Mouse (Mus musculus) adipocyte (in vitro differentiated cells): ENCODE results near the gene Ip6k1.
"Not testable (repeated sequence)": the region's sequence is repeated elsewhere in the genome, so short reads cannot be mapped to it uniquely, and the experiment has no call there.

Experiments used
- DNase-seq: peaks from one replicate; pipeline ENCODE4 v3.0.0-alpha.2; 2016; ENCODE audit warnings: low spot score

Ip6k1 gene

DNA sequence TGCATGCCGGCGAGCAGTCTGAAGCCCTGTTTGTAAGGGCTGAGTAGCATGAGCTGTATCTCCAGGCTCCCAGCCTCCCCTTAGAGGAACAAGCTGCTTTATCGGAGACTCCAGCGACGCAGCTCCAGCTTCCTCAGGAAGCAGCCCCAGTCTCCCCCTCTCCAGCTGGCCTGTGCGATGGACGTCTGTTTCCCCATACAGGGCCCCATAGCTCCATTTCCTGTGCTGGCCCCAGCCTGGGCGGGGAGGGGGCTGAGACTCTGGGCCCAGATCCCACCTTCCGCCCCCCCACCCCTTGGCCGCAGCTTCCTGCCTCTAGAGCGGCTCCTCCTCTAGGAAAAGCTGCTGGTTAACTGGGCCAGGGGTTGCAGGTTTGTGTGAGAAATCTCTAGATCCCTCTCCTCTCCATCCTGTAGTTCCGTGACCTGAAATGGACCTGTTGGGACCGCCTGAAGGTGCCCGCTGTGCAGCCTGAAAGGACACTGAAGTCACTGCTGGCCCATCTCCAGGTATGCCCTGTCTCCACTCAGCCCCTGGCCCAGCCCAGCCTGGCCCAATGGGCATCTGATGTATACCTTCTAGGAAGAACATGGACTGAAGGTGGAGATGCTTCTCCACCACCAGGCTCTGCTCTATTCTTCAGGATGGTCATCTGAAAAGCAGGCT is 19.5 kb upstream of the Ip6k1 start, which contains the start of gene Gm20661:
Gene Gm20661 (plus strand): TSS at position 378 of the 666 bp plus-strand sequence.
- DNase-seq, result peak; percentile 72

DNA sequence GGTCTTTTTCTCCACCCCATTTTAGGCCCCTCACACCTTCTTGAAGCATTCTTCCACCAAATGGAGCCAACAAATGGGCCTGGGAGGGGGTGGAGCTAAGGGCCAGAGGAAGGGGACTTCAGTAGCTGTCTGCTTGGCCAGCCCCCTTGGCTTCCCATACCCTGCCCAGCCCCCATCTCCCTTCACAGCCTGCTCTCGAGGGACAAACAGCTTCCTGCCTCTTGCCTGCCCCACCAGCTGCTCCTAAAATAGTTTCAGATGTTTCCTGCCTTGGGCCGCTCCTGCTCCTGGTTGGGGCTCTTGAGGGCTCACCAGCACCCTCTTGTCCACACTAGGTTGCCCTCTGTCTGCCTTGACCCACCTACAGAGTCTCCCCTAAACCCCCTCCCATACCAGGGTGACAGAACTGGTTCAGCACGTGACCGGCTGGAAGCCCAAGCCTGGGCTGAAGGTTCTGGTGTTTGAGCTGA is 18.8 kb upstream of the Ip6k1 start:
- peak; percentile 68 for DNase-seq

DNA sequence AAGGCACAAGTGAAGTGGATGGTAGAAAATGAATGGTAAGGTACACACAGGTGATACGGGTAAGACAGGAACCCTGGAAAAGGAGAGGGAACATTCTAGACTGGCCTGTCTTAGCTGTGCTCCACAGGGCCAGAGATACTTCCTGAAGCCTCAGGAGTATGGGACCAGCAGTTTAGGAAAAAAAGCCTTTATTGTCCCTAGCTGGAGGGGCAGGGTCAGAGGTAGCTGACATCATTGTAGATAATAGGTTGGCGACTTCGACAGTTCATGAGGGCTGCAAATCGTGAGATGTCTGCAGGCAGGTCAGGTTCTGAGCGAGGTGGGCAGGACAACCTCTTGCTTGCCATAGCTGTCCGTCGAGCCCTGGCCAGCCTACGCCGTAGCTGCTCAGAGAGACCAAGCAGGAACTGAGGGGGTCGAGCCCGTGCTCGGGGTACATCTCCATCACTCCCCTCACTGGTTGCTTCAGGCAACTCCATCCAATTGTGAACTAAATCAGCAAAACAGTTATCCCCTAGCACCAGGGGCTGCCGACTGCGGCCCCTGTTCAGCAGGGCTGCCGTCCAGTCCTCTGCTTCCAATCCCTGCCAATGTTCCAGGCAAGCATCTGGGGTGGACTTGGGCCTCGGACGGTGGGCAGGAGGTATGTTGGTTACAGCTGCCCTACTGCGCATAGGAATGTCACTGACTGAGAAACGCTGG is 18.1 kb upstream of the Ip6k1 start:
- DNase-seq, result peak; percentile 10

DNA sequence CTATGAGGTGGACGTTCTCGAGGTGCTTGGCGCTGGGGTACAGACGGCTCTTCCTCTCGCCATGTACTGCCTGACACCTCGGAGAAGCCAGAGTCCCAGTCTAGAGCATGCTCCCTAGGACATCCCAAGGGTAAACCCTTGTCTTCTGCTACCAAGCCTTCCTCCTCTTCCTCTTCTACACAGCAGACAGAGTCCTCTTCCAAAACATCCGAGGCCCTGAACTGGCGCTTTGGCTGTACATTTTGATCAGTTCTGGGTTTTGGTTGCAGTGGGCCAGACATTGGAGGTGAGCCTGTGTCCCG is 17.6 kb upstream of the Ip6k1 start:
- DNase-seq, result no peak

DNA sequence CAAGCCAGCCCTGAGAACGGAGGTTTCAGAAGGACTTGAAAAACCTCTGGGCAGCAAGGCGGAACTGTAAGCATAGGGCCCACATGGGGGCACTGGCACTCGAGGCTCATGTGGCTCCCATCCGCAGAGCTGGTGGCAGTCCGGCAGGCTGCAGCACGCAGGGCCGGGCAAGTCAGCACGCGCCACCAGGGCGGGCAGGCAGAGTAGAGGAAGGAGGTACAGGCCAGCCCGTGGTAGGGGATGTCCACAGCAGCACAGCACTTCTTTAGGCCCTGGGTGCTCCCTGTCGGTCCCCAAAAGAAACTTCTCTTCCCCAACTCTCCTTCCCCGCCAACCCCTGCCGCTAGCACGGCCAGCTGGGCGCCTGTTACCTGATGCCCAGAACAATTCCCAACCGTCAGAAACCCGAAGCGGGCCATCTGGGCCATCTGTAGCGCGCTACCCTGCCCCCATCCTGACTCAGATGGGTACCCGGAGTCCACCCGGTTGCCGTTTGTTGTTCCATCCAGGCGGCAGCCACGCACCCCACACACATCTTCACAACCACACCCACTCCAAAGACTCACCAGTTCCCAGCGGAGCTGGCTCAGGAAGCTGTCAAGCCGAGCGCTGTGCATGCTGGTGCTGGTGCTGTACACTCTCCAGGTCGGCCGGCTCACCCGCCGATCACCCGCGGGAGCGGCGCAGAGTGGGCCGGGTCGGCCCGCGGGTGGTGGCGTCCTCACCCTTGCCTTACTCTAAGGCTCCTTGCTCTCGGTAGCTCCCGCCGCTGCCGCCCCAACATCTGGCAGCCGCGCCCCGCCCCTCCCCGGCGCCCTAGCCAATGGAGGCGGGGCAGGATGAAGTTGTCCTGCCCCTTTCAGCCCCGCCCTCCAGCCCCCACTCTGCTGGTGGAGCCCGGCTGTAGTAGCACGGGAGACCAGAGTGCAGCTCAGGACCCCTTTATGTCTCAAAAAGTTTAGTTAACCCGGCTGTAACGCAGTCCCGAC is 16.9 kb upstream of the Ip6k1 start, which contains the start of gene Inka1:
Gene Inka1 (minus strand): TSS at position 749 of the 989 bp plus-strand sequence.
- peak; percentile 86 for DNase-seq

DNA sequence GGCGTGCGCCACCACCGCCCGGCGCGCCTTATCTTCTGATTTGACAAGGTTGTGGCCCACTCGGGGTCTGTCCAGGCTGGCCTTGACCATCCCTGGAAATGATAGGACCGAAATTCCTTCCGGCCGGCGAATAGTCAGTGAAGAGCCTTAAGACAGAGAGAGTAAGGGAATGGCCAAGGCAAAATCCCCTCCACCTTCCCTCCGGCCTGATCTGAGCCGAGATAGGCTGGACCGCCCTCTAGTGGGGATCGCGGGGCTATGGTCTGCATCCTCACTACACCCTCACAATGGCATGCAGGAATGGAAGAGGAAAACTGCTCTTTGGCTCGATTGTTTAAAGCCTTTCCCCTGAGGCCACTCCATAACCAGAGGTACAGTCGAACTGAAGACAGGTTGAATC is 15.9 kb upstream of the Ip6k1 start:
- peak; percentile 87 for DNase-seq

DNA sequence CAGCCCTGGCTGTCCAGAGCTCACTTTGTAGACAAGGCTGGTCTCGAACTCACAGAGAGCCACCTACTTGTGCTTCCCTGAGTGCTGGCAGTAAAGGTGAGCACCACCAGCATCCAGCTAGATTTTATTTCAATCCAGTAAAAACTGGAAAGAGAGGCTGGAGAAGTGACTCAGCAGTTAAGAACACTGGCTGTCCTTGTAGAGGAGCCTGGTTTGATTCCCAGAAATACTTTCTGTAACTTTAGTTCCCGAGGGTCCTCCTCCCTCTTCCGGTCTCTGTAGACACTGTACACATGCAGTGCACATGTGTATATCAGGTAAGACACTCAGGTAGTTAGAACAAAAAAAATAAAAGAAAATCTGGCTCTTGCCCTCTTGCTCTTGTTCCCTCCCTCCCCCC is 14.4 kb upstream of the Ip6k1 start:
- peak; percentile 16 for DNase-seq

DNA sequence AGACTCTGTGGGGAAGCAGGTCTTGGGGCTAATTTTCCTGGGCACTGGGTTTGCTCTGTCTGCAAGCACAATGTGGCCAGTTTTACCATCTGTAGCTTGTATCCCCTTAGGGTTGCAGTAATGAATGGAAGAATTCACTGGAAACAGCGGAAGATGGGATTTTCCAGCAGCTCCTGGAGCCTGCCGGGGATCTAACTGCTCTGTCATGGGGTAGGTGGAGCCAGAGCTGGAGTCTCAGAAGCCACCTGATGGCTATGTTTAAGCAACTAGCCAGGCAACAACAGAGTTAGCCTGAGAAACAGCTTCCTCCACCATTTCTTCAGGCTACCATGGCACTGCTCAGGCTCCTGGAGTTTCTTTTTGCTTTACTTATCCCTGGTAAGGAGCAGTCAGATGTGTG is 10.1 kb upstream of the Ip6k1 start, which contains the start of gene Cdhr4:
Gene Cdhr4 (plus strand): TSS at position 301 of the 400 bp plus-strand sequence.
- no peak for DNase-seq

DNA sequence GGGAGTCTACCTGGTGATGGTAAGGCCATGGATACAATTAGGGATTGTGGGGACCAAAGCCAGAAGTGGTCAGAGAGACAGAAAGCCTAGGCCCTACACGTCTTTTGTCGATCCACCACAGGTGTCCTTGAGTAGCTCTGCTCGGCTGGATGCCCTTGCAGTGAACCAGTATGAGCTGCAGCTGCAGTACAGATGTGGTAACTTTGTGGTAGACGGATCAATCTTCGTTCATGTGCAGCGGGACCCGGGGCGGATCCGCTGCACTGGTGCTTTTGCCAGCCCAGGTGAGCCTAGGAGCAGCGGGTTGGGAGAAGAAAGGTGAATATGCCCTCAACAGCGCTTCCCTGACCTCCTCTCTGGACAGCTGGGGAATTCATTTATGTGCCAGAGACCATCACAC is 9.3 kb upstream of the Ip6k1 start:
- no peak for DNase-seq

DNA sequence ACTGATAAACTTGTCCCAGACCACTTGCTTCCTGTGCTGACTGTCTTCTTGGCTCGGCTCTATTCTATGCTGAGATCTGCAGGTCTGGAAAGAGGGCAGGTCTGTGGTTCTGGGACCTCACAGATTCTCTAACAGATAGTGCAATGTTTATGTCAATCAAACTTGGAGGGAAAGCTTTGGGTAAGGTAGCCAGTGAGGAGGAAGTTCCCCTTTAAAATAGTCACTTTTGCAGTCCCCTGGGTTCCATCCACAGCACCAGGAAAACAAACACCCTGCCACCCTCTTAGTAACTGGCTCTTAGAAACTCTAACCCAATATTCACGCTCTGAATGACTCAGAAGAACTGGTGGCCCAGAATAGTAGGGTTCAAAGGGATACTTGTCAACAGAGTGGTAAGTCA is 7.8 kb upstream of the Ip6k1 start:
- DNase-seq, result no peak

DNA sequence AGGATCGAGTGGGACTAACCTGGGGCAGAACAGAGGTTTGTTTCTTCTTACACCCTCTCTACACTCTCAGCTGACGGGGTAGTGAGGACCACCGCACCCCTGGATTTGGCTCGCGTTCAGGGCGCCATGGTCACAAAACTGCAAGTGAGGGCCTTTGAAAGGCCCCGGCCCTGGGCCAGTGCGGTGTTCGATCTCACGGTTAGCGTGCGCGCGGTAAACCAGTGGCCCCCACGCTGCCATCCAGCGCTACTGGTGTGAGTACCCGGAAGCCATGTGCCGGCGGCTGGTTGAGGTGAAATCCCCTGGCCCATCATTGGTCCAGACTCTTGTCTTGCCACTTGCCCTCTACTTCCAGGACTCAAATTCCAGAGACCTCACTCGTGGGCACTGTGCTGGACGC is 6.8 kb upstream of the Ip6k1 start:
- no peak for DNase-seq

DNA sequence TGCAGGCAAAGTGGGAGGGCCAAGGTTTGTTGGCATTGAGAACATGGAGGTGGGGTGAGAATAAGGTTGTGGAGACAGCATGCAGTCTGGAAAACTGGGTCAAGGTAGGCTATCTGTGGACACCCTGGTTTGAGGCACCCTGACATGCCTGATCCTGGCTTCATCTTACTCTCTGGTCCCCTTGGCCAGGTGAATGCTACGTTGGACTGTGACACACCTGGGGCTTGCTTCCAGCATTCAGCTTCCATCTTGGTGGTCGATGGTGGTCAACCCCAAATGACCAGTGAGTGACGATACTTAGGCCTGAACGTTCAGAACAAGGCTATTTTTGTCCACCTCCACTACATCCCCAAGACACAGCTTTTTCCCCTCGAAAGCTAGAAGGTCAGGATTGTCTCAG is 6.3 kb upstream of the Ip6k1 start, which contains the start of gene Gm20662:
Gene Gm20662 (plus strand): TSS at position 301 of the 400 bp plus-strand sequence.
- no peak for DNase-seq

DNA sequence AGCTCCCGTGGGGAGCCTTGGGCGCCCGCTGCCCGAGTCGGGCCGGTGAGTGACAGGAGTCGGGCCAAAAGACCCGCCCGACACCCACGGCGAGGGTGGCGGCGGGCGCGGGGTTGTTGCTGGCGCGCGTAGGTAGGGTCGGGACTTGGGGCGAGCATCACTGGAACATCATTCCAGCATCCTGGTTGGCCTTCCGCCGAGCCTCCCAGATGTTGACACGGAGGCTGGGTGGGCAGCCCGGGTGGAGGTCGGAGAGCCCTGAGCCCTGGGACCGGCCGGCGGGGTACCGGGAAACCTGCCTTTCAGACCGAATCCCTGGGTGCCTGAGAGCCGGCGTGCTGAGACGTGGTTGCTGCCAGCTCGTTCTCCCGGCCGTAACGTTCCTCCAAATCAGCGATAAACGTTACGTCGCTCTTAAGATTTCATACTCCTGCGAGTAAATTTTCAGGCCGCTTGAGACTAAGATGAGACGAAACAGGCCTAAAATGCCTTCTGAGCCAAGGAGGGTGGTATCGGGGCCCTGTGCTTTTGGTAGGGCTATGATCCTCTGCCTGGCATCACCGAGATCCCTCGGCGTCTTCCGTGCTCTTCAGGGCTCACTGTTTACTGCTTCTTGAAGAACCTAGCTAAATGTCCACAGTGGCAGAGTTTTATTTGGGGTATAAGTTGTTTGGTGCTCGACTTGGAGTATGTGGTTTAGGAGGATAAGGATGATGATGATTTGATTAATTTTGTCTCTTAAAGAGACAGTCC is 653 bp downstream of the Ip6k1 start:
- DNase-seq, result peak; percentile 44

DNA sequence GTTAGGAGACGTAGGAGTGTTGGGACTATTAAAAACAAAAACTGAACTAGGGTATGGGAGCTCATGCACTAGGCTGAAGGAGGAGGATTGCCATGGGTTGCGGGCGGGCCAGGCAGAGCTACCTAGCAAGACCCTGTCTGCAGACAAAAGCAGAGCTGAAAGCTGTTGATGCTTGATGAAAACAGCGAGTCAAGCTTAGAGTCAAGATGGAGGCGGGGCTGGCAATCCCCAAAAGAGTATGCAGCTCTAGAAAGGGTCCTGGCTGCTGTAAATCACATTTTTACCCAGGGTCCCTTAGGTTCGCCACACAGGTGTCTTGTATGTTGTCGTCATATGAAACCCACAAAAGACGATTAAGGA is 1.2 kb downstream of the Ip6k1 start:
- no peak for DNase-seq

DNA sequence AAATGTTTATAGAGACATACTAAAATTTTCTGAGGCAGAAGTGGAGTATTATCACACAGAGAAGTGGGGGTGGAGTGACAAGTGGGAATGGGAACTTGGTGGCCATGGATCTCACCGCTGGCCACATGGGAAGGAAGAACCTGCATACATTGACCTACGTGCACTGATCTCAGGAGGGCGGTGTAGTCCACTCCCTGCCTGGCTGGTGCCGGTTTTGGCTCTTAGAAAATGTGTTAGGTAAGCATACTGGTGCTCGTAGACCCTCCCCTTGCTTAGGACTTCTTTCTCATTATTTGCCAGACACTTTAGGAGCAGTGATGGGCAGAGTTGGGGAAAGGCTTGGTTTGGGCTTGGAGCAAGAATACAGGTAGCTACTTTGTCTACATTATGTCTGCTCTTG is 5.7 kb downstream of the Ip6k1 start:
- DNase-seq, result no peak

DNA sequence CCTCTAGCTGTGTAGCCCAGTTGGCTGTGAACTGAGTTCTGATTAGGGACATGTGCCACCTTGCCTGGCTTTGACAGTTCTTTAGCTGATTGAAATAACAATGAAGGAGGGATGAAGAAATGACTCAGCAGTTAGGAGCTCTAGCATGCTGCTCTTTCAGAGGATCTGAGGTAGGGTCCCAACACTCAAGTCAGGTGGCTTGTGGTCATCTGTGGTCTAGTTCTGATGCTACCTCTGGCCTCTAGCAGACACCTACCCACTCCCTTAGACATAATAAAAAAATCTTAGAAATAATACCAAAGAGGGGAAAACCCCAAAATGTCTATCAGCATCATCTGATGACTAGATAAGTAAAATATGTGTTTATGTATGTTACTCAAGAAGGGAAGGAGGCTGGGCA is 8.1 kb downstream of the Ip6k1 start:
- DNase-seq, result no peak

DNA sequence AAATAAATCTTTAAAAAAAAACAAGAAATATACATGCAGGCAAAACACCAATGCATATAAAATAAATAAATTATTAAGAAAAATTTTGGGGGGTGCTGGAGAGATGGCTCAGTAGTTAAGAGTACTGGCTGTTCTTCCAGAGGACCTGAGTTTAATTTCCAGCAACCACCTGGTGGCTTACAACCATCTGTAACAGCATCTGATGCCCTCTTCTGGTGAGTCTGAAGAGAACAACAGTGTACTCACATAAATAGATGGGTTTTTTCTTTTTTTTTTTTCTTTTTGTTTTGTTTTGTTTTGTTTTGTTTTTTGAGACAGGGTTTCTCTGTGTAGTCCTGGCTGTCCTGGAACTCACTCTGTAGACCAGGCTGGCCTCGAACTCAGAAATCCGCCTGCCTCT is 11.3 kb downstream of the Ip6k1 start:
- DNase-seq, result not testable (repeated sequence)

DNA sequence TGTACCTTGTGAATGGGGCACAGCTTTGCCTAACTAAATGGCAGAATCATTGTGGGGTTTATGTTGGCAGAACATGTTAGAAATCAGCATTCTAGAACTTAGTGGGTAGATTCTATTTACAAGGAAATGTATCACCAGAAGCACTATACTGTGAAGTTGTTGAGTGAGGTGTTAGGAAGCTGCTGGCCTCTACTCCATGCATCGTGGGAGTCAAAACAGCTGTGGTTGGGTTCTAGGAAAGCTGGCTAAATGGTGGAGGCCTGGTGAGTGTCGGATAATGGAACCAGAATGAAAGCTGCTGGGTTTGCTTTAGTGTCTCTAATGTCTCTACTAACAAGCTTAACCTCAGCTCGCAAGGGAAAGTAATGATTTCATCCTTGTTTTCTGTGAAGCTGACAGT is 14.8 kb downstream of the Ip6k1 start:
- no peak for DNase-seq

DNA sequence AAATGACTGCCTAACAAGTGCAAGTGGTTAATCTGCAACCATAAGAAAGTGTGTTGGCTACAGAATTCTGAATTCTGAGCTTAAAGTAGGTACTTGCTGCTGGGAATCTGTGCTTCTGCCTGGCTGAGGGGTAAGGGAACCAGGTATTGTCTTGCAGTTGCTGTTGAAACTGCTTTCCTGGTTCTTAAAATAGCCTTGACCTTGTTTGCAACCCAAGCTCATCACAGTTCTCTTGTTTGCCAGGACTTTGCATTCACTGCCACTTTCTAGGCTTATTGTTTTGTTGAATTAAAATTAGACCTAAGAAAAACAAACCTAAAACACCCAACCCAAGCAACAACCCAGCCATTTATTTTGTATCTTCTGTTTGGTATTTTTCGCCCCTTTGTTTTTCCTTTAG is 18.4 kb downstream of the Ip6k1 start:
- no peak for DNase-seq

DNA sequence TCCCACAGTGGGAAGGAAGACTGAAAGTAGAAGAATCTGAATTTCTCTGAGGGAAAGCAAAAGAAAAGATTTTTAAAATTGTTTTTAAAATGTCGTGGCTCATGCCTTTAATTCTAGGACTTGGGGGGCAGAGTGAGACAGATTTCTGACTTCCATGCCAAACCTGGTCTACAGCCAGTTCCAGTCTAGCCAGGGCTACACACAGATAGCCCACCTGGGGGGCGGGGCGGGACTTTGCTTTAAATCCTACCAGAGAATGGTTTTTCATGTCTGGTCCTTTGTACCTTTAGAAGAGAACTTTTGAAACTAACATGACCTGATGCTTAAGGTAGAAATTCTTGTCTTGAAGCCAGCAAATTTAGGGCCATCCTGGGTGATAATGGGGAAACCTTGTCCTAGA is 20.9 kb downstream of the Ip6k1 start:
- no peak for DNase-seq

DNA sequence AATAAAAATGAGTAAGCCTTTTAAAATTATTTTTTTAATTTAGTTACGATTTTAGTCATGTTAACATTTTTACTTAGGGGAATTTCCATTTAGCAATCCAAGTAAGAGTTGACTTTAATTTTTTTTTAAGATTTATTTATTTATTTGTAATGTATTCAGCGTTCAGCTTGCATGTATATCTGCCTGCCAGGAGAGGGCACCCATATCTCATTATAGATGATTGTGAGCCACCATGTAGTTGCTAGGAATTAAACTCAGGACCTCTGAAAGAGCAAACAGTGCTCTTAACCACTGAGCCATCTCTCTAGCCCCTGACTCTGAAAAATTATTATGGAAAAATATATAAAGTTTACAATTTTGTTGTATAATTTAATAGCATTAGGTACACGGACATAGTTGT is 24.3 kb downstream of the Ip6k1 start:
- no peak for DNase-seq

DNA sequence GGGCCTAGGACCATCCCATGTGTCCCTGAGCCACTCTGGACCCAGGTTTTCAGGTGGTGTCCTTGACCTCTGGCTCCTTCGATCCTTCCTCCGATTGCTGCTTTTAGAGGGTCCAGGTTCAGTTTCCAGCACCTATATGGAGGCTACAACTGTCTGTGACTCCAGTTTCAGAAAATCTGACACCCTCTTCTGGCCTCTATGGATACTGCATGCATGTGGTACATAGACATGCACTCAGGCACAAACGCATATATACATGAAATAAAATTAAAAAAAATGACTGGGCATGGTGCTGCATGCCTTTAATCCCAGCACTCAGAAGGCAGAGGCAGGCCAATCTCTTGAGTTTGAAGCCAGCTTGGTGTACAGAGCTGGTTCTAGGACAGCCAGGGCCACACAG is 25.6 kb downstream of the Ip6k1 start:
- DNase-seq, result no peak
